Mouse (Mus musculus) cortical plate, adult 2 months (tissue): ENCODE data around the gene Tstd1. TPM values are rescaled to one million over a fixed set of nuclear protein-coding genes. Genes with fewer than 3 reads are reported as not detected.
A peak's percentile ranks its signal among the peaks of the same experiment; 100 is the strongest.

Source experiments
- H3K27ac ChIP-seq: fragments of 200-500 bp; 2 replicates; pipeline ENCODE4 v1.5.1; 2012; ENCODE audit warnings: low read length, control low read depth, inconsistent platforms; ENCODE audit not compliant: insufficient read depth
- H3K4me1 ChIP-seq: fragments of 200-500 bp; 2 replicates; pipeline ENCODE4 v1.6.1; 2011; ENCODE audit warnings: low read length; ENCODE audit not compliant: control insufficient read depth, insufficient read depth
- H3K4me3 ChIP-seq: fragments of 200-500 bp; 2 replicates; pipeline ENCODE4 v1.5.1; 2011; ENCODE audit warnings: mild to moderate bottlenecking, low read length, control low read depth; ENCODE audit not compliant: insufficient read depth
- CTCF ChIP-seq: fragments of 200-500 bp; IDR thresholded peaks from 2 replicates; pipeline ENCODE4 v1.5.1; 2011; ENCODE audit warnings: mild to moderate bottlenecking, control low read depth, low read length; ENCODE audit not compliant: insufficient read depth; ENCODE audit errors: extremely low read depth
- POLR2A ChIP-seq: fragments of 200-500 bp; IDR thresholded peaks from 2 replicates; pipeline ENCODE4 v1.6.1; 2011; ENCODE audit warnings: mild to moderate bottlenecking, low read length, control low read depth; ENCODE audit not compliant: insufficient read depth; ENCODE audit errors: extremely low read depth
- polyA plus RNA-seq: library from polyadenylated mRNA; depleted of rRNA; stranded (reverse); fragments of >200 nt; gene quantifications from 2 replicates; pipeline ENCODE4 v1.2.3, GENCODE M21; 2012

Gene Tstd1
- polyA plus RNA-seq, 1 experiment = 2.1 TPM

- H3K27ac ChIP-seq = no peak overlapping the region
- H3K4me1 ChIP-seq = no peaks in the 10 kb centered on the region
- no peak overlapping the region for H3K4me3 ChIP-seq
- TF ChIP-seq CTCF (no peak), POLR2A (no peak)
Measured at GRCm38 (mm10) chr1:171435974-171436373, 17.3 kb downstream of the Tstd1 start.

- H3K4me3 ChIP-seq = peak within 1 kb of the TSS; percentile 29
- H3K4me1 ChIP-seq = no peaks in the 10 kb centered on the region
- H3K27ac ChIP-seq = peak within 1 kb of the TSS; percentile 12
- TF ChIP-seq CTCF (no peak), POLR2A (0 out of 2 replicates have a peak, but pooled peaks have one; percentile 24)
Measured at GRCm38 (mm10) chr1:171437264-171438013, 18.8 kb downstream of the Tstd1 start, which contains the start of gene F11r. F11r (plus strand) TSS chr1:171437535.

- TF ChIP-seq POLR2A = no peak
- no peak for TF ChIP-seq CTCF
- Histone ChIP-seq H3K4me1 (no peaks in the 10 kb centered on the region), H3K27ac (peak overlapping the region; percentile 12), H3K4me3 (peak overlapping the region; percentile 29)
Measured at GRCm38 (mm10) chr1:171438014-171438670, 19.5 kb downstream of the Tstd1 start.

- Histone ChIP-seq H3K27ac (0 out of 2 replicates have a peak overlapping the region, but pooled peaks have one; percentile 43), H3K4me3 (0 out of 2 replicates have a peak overlapping the region, but pooled peaks have one; percentile 7), H3K4me1 (no peaks in the 10 kb centered on the region)
- no peak for TF ChIP-seq CTCF
- TF ChIP-seq POLR2A = no peak
Measured at GRCm38 (mm10) chr1:171439072-171439471, 20.4 kb downstream of the Tstd1 start.

GRCm38 (mm10) chr1:171440025-171440725, 21.5 kb downstream of the Tstd1 start:
- Histone ChIP-seq H3K4me3 (no peak overlapping the region), H3K4me1 (no peaks in the 10 kb centered on the region), H3K27ac (peak overlapping the region; percentile 14; the same call in 1 of the 2 replicates)
- TF ChIP-seq CTCF (no peak), POLR2A (no peak)

- Histone ChIP-seq H3K27ac (peak overlapping the region; percentile 65; the same call in 1 of the 2 replicates), H3K4me1 (no peaks in the 10 kb centered on the region), H3K4me3 (no peak overlapping the region)
- no peak for TF ChIP-seq POLR2A
- no peak for TF ChIP-seq CTCF
Measured at GRCm38 (mm10) chr1:171441466-171442412, 23.1 kb downstream of the Tstd1 start.

- Histone ChIP-seq H3K4me3 (no peak overlapping the region), H3K4me1 (no peaks in the 10 kb centered on the region), H3K27ac (peak overlapping the region; percentile 65; the same call in 1 of the 2 replicates)
- TF ChIP-seq POLR2A (no peak), CTCF (no peak)
Measured at GRCm38 (mm10) chr1:171442413-171442760, 23.7 kb downstream of the Tstd1 start.

- H3K4me3 ChIP-seq = no peak overlapping the region
- H3K27ac ChIP-seq = no peak overlapping the region
- TF ChIP-seq POLR2A (no peak), CTCF (no peak)
- H3K4me1 ChIP-seq = no peaks in the 10 kb centered on the region
Measured at GRCm38 (mm10) chr1:171445050-171445449, 26.4 kb downstream of the Tstd1 start.
